In the genomic region with DNA sequence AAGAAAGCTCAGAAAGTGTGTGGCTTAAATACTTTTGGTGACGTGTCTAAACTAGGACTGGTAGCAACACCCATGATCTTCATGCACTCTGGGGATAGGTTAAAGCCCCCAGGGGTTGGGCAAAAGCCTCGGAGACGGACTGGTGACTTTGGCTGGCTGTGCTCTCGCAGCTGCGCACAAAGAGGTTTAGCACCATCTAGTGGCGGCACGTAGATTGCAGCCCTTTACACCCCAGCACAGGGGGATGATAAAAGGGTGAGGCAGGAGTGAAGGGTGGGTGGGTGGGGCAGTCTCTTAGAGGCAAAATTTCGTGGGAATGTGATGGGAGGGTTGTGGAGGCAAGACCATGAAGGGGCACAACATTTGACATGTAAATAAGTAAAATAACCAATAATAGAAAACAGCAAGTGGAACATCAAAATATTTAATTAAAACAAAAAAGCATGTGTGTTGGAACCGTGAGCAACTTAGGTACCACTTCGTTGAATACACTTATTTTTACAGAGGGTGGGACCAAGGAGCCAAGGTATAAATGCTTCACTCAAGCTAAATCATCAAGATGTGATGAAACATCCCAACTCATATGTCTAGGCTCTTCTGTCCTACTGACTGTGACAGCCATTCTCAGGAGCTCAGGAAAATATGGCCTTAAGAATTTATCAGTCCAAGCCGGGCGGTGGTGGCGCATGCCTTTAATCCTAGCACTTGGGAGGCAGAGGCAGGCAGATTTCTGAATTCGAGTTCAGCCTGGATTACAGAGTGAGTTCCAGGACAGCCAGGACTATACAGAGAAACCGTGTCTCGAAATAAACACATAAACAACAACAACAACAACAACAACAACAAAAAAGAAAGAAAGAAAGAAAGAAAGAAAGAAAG, we compare ENCODE assay signal across 8 mouse cellular contexts. TPM values are rescaled to one million over a fixed set of nuclear protein-coding genes. Genes with fewer than 3 reads are reported as not detected.
DNase-seq lines count a peak whose midpoint lies in the region; ATAC-seq and TF ChIP-seq lines count a peak whose summit lies in the region.
"Not testable (repeated sequence)": the region's sequence is repeated elsewhere in the genome, so short reads cannot be mapped to it uniquely, and the experiment has no call there.

No protein-coding gene starts in this region.

- H3K4me1 ChIP-seq in embryonic facial prominence, embryonic 12.5 days; intestine, postnatal 0 days (replicated peaks; ENCODE audit: control insufficient read depth, insufficient read depth, low read length): not testable (repeated sequence)

- intact Hi-C loops in left cerebral cortex, postnatal 25 days (cut with DNase I): loop anchor here (5.0 kb wide), 1 partner anchor 127 kb away; no protein-coding TSS in a partner anchor

- not testable (repeated sequence) for H3K9ac ChIP-seq in embryonic facial prominence, embryonic 12.5 days; intestine, postnatal 0 days (ENCODE audit: low read depth, low read length)

- ATAC-seq in embryonic facial prominence, embryonic 12.5 days (ENCODE audit: insufficient number of reproducible peaks, insufficient read depth, low FRiP score, low TSS enrichment); intestine, postnatal 0 days: not testable (repeated sequence)

- H3K27ac ChIP-seq in embryonic facial prominence, embryonic 12.5 days; intestine, postnatal 0 days (ENCODE audit: low read depth, low read length): not testable (repeated sequence)

- peak; percentile 70 for TF ChIP-seq CTCF in intestine, postnatal 0 days (IDR thresholded peaks at IDR 0.05; ENCODE audit: low read depth)

- H3K36me3 ChIP-seq in embryonic facial prominence, embryonic 12.5 days; intestine, postnatal 0 days (ENCODE audit: control insufficient read depth, insufficient read depth): not testable (repeated sequence)

- peak overlapping the region; percentile 35 for H3K4me2 ChIP-seq in embryonic facial prominence, embryonic 12.5 days (replicated peaks)
- H3K4me2 ChIP-seq in intestine, postnatal 0 days (replicated peaks; ENCODE audit: low read depth): peak overlapping the region; percentile 45

- DNase-seq in adrenal gland, adult 2 months: peak; percentile 75
- peak; percentile 65 for DNase-seq in heart, adult 8-10 months (ENCODE audit: low spot score)
- peak; percentile 71 to 77 for DNase-seq in left cerebral cortex, postnatal 25 days (ENCODE audit: low spot score in 2 of 2)
- DNase-seq in lung, postnatal 4 days: peak; percentile 67 to 80
- DNase-seq in right cerebral cortex, postnatal 25 days: peak; percentile 68
- peak; percentile 70 for DNase-seq in urinary bladder, postnatal 25 days (ENCODE audit: low spot score)

- not testable (repeated sequence) for H3K4me3 ChIP-seq in embryonic facial prominence, embryonic 12.5 days; intestine, postnatal 0 days (ENCODE audit: low read depth, low read length)

- H3K27me3 ChIP-seq in embryonic facial prominence, embryonic 12.5 days: peaks cover 28% of the 10 kb centered on the region
- H3K27me3 ChIP-seq in intestine, postnatal 0 days (replicated peaks; ENCODE audit: control insufficient read depth, insufficient read depth, low read length): peaks cover 13% of the 10 kb centered on the region

- 35% methylated on average over 15 of the region's 16 CpGs for WGBS in embryonic facial prominence, embryonic 12.5 days
- 35% methylated on average over 13 of the region's 16 CpGs for WGBS in intestine, postnatal 0 days

- not testable (repeated sequence) for H3K9me3 ChIP-seq in embryonic facial prominence, embryonic 12.5 days; intestine, postnatal 0 days (ENCODE audit: control insufficient read depth)

RNA-seq across cellular contexts. Expression of a gene that starts 5.6 kb away (rescaled TPM):
- under 1 TPM in 1 of 2 experiments, not detected in 1; 0.95 TPM for total RNA-seq in adrenal gland, adult 2 months (2021)
- polyA plus RNA-seq in adrenal gland, adult 2 months (2012; rRNA removed): 0.55 and 0.76 TPM in 2 replicates
- 0.37 and 0.73 TPM in 2 replicates for polyA plus RNA-seq in embryonic facial prominence, embryonic 12.5 days (2016; fragmentation: Nextera tagmentation; extraction: Ambion mirVana)
- not detected for total RNA-seq in heart, adult 8-10 months (2022)
- polyA plus RNA-seq in intestine, postnatal 0 days (2015; fragmentation: Nextera tagmentation; extraction: Ambion mirVana): 0.46 and 0.50 TPM in 2 replicates
- total RNA-seq in left cerebral cortex, postnatal 25 days (2021): not detected

RNA-seq across cellular contexts. Expression of a gene that starts 5.6 kb away (rescaled TPM):
- total RNA-seq in adrenal gland, adult 2 months (2021): 1 to 10 TPM in 1 of 2 experiments, under 1 TPM in 1; 0.31 to 2.2 TPM
- polyA plus RNA-seq in adrenal gland, adult 2 months (2012; rRNA removed): 0.62 and 0.69 TPM in 2 replicates
- polyA plus RNA-seq in embryonic facial prominence, embryonic 12.5 days (2016; fragmentation: Nextera tagmentation; extraction: Ambion mirVana): 8.6 and 8.9 TPM in 2 replicates
- total RNA-seq in heart, adult 8-10 months (2022): not detected
- polyA plus RNA-seq in intestine, postnatal 0 days (2015; fragmentation: Nextera tagmentation; extraction: Ambion mirVana): 1.0 and 1.4 TPM in 2 replicates
- not detected for total RNA-seq in left cerebral cortex, postnatal 25 days (2021)

RNA-seq across cellular contexts. Expression of a gene that starts 14.9 kb away (rescaled TPM):
- 1 to 10 TPM; 4.7 to 9.8 TPM for total RNA-seq in adrenal gland, adult 2 months (2021)
- polyA plus RNA-seq in adrenal gland, adult 2 months (2012; rRNA removed): 4.3 and 8.1 TPM in 2 replicates
- polyA plus RNA-seq in embryonic facial prominence, embryonic 12.5 days (2016; fragmentation: Nextera tagmentation; extraction: Ambion mirVana): 13.6 and 19.9 TPM in 2 replicates
- total RNA-seq in heart, adult 8-10 months (2022): 1 to 10 TPM in 2 of 4 experiments, under 1 TPM in 2; 0.22 to 1.7 (median 1.1) TPM
- polyA plus RNA-seq in intestine, postnatal 0 days (2015; fragmentation: Nextera tagmentation; extraction: Ambion mirVana): 17.1 and 25.2 TPM in 2 replicates
- under 1 TPM in 1 of 2 experiments, not detected in 1; 0.92 TPM for total RNA-seq in left cerebral cortex, postnatal 25 days (2021)
